Mouse (Mus musculus) layer of hippocampus, adult 2 months (tissue): ENCODE results near the gene Zbtb2. TPM values are rescaled to one million over a fixed set of nuclear protein-coding genes. Genes with fewer than 3 reads are reported as not detected.

Source experiments
- DNase-seq, 2 experiments: peaks; one replicate each; pipeline ENCODE4 v3.0.0; 2022; ENCODE audit warnings: low spot score in 2 of 2
- H3K27ac ChIP-seq: fragments of 200-600 bp; 2 replicates; pipeline ENCODE4 v1.8.1; 2022
- H3K4me3 ChIP-seq: fragments of 200-600 bp; 2 replicates; pipeline ENCODE4 v1.8.1; 2022; ENCODE audit warnings: mild to moderate bottlenecking
- CTCF ChIP-seq: fragments of 200-600 bp; conservative IDR thresholded peaks from 2 replicates; pipeline ENCODE4 v1.8.1; 2022; ENCODE audit warnings: antibody characterized with exemption, mild to moderate bottlenecking, moderate library complexity
- total RNA-seq, 2 experiments: library from RNA; stranded (reverse); gene quantifications; 2 replicates each; pipeline ENCODE4 v1.2.3; 2021

Gene Zbtb2
- total RNA-seq, 2 experiments from 2014 or later = 11.8 to 13.2 TPM

DNA sequence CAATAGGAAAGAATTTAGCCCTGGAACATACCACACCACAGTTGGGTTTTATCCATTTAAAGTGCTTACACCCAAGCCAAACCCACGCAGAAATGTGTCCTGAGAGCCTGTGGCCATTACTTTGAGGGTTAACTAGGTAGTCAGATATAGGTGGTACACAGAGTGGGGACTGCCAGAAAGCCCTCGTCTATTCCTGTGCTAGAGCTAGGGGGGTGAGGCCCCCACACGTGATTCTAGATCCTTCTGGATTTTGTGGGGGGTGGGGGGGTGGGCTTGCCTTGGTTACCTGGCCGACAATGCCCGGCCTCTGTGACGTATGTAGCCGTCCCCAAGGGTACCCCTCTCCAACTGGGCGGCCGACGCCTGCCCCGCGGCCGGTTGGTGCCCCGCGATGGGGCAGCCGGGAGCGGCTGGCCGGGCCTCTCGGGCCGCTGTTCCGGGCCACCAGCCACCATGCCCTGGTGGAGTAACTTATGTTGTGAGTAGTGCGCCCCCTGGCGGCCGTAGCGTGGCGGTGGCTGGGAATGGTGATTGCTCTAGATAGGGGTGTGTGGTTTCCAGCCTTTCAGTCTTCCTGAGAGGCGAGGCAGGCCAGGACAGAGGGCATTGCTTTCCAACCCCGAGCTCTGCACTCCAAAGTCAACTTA is 41.3 kb downstream of the Zbtb2 start:
- TF ChIP-seq CTCF = peak; percentile 97
- Histone ChIP-seq H3K4me3 (peak overlapping the region; percentile 48), H3K27ac (no peak overlapping the region)
- peak; percentile 79 to 89 for DNase-seq

DNA sequence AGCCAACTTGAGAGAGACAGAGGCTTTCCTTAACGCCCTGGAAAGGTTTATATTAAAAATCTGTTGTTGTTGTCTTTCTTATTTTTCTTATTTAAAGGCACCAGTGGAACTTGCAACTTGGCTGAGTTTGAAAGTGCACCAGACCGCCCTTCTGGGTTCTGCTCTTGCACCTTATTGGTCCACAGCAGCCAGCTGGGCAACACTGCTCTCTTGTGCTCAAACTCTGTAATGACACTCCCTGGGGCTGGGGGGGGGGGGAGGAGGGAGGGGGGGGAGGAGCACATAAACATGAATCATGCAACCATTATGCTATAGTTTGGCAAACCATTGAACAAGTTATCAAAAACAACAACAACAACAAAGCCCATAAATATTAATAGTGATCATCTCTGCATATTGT is 46.5 kb downstream of the Zbtb2 start:
- TF ChIP-seq CTCF = peak; percentile 67
- peak in 1 of 2 experiments; percentile 26 for DNase-seq
- Histone ChIP-seq H3K4me3 (no peak overlapping the region), H3K27ac (no peak overlapping the region)

DNA sequence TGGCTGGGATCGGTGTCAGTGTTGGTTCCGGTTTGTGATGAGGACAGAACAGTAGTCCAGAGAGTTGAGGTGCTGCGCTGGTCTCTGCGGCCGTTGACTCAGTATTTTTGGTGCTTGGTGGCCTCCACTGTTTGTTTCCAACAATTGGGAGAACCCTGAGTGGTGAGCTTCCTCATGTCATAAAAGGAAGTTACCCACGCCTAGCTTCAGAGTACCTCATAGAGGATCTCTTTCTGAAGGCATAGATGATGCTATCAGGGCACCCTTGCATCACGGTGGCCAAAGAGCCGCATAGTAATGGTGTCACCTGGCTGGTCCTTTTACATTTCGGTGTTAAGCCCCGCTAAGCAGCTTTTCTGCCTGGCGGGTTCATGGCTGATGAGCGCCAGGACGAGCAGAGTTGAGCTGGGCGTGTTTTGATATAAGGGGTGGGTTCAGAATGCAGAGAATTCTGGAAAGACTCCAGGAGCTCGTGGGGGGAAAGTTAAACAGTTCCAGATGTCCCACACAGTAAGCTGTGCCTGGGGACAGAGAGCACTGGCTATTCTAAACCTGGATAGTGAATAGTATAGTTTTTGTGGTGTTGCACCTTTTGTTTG is 48.9 kb downstream of the Zbtb2 start:
- Histone ChIP-seq H3K4me3 (no peak overlapping the region), H3K27ac (no peak overlapping the region)
- no peak for TF ChIP-seq CTCF
- DNase-seq = peak in 1 of 2 experiments; percentile 16

- TF ChIP-seq CTCF = no peak
- Histone ChIP-seq H3K4me3 (peak overlapping the region; percentile 42), H3K27ac (peak overlapping the region; percentile 49)
- peak; percentile 39 to 49 for DNase-seq
These were observed 53.7 kb downstream of the Zbtb2 start for GRCm38 (mm10) chr10:4334039-4334683.

GRCm38 (mm10) chr10:4333319-4333718 is 54.6 kb downstream of the Zbtb2 start:
- TF ChIP-seq CTCF = peak; percentile 94
- Histone ChIP-seq H3K4me3 (peak overlapping the region; percentile 42), H3K27ac (peak overlapping the region; percentile 49)
- peak in 1 of 2 experiments; percentile 59 for DNase-seq

GRCm38 (mm10) chr10:4332228-4332979 is 55.5 kb downstream of the Zbtb2 start:
- no peak for DNase-seq
- no peak for TF ChIP-seq CTCF
- Histone ChIP-seq H3K27ac (no peak overlapping the region), H3K4me3 (no peak overlapping the region)

- H3K27ac ChIP-seq = no peak overlapping the region
- H3K4me3 ChIP-seq = no peak overlapping the region
- TF ChIP-seq CTCF = no peak
- no peak for DNase-seq
These were observed 60.2 kb downstream of the Zbtb2 start for GRCm38 (mm10) chr10:4327716-4328115.

DNA sequence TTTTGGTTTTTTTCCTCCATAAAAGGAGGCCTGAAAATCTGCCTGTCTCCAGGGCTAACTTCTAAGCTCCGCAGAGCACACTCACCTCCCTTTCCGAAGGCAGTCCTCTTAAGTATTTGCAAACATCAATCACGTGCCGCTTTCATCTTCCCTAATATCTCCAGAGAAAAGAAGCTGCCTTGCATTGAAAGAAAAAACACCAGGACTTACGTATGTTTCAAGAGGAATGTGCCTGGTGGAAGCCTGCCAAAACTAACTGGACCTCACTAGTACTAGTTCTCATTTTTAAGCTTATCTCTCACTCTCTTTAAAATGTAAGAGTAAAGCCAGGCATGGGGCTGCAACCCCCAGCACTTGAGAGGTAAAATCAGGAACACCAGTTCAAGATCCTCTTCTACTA is 62.3 kb downstream of the Zbtb2 start:
- no peak for DNase-seq
- Histone ChIP-seq H3K4me3 (no peak overlapping the region), H3K27ac (no peak overlapping the region)
- TF ChIP-seq CTCF = no peak

- Histone ChIP-seq H3K27ac (no peak overlapping the region), H3K4me3 (no peak overlapping the region)
- no peak for TF ChIP-seq CTCF
- no peak for DNase-seq
These were observed 64.0 kb downstream of the Zbtb2 start for GRCm38 (mm10) chr10:4323885-4324284.

Other genes with a start within 250 kb of the Zbtb2 start
- gene Akap12, start 121.7 kb downstream of the Zbtb2 start, total RNA-seq = 10 to 100 TPM; 11.0 to 11.3 TPM
- 10 to 100 TPM; 33.1 to 44.9 TPM for gene Rmnd1, start 44.3 kb upstream of the Zbtb2 start, total RNA-seq
- 10 to 100 TPM; 24.0 to 24.9 TPM for gene Armt1, start 44.4 kb upstream of the Zbtb2 start, total RNA-seq
- gene Ccdc170, start 94.4 kb upstream of the Zbtb2 start, total RNA-seq = under 1 TPM; 0.41 to 0.54 TPM
- gene Esr1, start 223.5 kb upstream of the Zbtb2 start, total RNA-seq = 1 to 10 TPM; 2.5 to 2.7 TPM